Mouse (Mus musculus) midbrain, embryonic 16.5 days (tissue): ENCODE measurements at regions not wholly inside any gene's neighbourhood (a gene's known extent, or its start where the extent isn't known, plus 50 kb on each side); places are given as distances from the start of the nearest gene placed in this dataset.
"Not testable (repeated sequence)": the region's sequence is repeated elsewhere in the genome, so short reads cannot be mapped to it uniquely, and the experiment has no call there.

Experiments used
- ATAC-seq: fragments of 200-750 bp; cut with Nextera tagmentation; 2 replicates; pipeline ENCODE4 v1.8.0; 2017; ENCODE audit warnings: moderate TSS enrichment
- H3K27ac ChIP-seq: fragments of 300-500 bp; sonication (generic); 2 replicates; pipeline ENCODE4 v1.5.1; 2014; ENCODE audit warnings: mild to moderate bottlenecking, low read length, mixed read lengths
- H3K27me3 ChIP-seq: fragments of 300-500 bp; sonication (generic); 2 replicates; pipeline ENCODE4 v1.6.1; 2014; ENCODE audit warnings: low read depth, low read length, mixed read lengths; ENCODE audit not compliant: control insufficient read depth, insufficient read depth
- H3K36me3 ChIP-seq: fragments of 300-500 bp; sonication (generic); 2 replicates; pipeline ENCODE4 v1.6.1; 2014; ENCODE audit warnings: mild to moderate bottlenecking, low read length, moderate library complexity, mixed read lengths; ENCODE audit not compliant: control insufficient read depth, insufficient read depth
- H3K4me1 ChIP-seq: fragments of 300-500 bp; sonication (generic); 2 replicates; pipeline ENCODE4 v1.6.1; 2014; ENCODE audit warnings: mild to moderate bottlenecking, low read length, mixed read lengths; ENCODE audit not compliant: control insufficient read depth, insufficient read depth
- H3K4me2 ChIP-seq: fragments of 300-500 bp; sonication (generic); 2 replicates; pipeline ENCODE4 v1.6.1; 2014; ENCODE audit warnings: mild to moderate bottlenecking, low read length, mixed read lengths
- H3K4me3 ChIP-seq: fragments of 300-500 bp; sonication (generic); 2 replicates; pipeline ENCODE4 v1.5.1; 2014; ENCODE audit warnings: low read depth, mild to moderate bottlenecking, low read length, moderate library complexity, mixed read lengths
- H3K9ac ChIP-seq: fragments of 300-500 bp; sonication (generic); 2 replicates; pipeline ENCODE4 v1.6.1; 2014; ENCODE audit warnings: low read depth, low read length, mixed read lengths
- H3K9me3 ChIP-seq: fragments of 300-500 bp; sonication (generic); replicated peaks from 2 replicates; pipeline ENCODE4 v1.6.1; 2014; ENCODE audit warnings: mild to moderate bottlenecking, low read length, mixed read lengths; ENCODE audit not compliant: control insufficient read depth, poor library complexity, severe bottlenecking
- WGBS: fragments of 180-500 bp; shearing (Covaris S2); extraction: QIAGEN DNeasy Blood & Tissue Kit; methylation state at CpG from one replicate; pipeline ENCODE4 v1.1.7; 2014; 5-methylcytosine and 5-hydroxymethylcytosine counted together

DNA sequence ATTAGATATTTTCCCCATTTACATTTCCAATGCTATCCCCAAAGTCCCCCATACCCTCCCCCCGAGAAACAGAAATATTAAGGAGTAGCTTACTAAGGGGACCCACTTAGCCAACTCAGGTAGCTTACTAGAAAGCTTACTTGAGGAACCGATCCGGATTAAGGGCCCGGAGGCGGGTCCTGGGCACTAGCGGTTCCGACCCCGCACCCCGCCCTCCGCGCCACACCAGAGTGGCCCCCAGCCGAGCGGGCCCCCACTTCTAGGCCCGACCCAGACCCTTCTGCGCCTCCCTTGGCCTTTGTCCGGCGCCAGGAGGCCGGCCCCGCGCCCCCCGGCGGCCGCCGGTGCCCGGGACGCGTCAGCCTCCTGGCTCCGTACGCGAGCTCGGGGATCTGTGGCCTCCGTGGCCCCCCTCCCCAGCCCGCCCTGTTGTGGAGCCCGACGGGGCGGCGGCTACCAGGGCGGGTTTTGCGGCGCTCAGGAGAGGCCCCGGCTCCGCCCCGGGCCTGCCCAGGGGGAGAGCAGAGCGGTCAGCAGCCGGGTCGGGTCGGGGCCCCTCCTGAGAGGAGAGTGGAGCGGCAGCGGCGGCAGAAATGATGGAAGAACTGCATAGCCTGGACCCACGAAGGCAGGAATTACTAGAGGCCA, 106.5 kb downstream of the Zfp600 start:
- Histone ChIP-seq H3K4me3 (peak overlapping the region; percentile 36), H3K9ac (peak overlapping the region; percentile 62), H3K4me2 (peak overlapping the region; percentile 49)
- not testable (repeated sequence) for H3K36me3 ChIP-seq, H3K9me3 ChIP-seq, H3K27ac ChIP-seq, H3K4me1 ChIP-seq, H3K27me3 ChIP-seq
- ATAC-seq: peak; percentile 92
- 3% methylated on average over 28 of the region's 51 CpGs for WGBS

DNA sequence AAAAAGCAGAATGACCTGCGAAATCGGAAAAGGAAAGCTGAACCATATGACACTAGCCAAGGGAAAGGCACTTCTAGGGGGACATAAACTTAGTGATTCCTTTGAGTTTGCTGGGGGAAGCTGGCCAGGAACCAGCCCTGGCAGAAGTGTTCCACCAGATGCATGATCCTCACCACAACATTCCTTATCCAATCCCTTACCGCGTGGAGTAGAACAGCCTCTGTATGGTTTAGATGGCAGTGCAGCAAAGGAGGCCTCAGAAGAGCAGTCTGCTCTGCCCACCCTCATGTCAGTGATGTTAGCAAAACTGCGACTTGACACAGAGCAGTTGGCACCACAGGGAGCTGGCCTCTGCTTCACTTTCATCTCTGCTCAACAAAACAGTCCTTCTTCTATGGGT, 107.2 kb downstream of the Zfp600 start:
- H3K9me3 ChIP-seq, ATAC-seq, H3K27ac ChIP-seq, H3K36me3 ChIP-seq, H3K27me3 ChIP-seq, H3K4me1 ChIP-seq, H3K9ac ChIP-seq, H3K4me3 ChIP-seq: not testable (repeated sequence)
- H3K4me2 ChIP-seq: peak overlapping the region; percentile 49
- WGBS: 46% methylated on average over 2 of the region's 5 CpGs

DNA sequence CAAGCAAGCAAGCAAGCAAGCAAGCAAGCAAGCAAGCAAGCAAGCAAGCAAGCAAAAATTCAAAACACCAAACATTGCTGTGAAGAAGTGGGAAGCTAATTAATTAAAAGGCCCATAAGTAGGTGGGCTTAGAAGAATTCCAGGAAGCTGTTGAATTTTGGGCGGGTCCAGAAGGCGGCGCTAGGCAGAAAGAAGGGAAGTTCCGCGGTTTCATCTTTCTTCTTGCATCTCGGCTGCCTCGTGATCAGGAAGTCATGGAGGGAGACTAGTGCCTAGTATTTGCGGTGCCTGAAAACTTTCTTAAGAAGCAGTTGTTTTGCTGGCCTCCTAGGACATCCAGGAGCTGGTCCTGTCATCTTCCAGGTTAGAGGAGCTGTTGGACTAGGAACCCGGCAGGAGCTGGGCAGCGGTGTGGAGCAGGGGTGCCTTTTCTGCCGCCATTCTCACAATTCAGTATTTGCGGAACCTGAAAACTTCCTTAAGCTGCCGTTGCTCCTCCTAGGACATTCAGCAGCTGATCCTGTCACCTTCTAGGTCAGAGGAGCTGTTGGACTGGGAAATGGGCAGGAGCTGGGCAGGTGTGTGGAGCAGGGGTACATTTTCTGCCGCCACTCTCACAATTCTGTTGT, 113.6 kb downstream of the Zfp600 start:
- not testable (repeated sequence) for H3K4me3 ChIP-seq, ATAC-seq, H3K36me3 ChIP-seq, H3K27ac ChIP-seq, H3K27me3 ChIP-seq, H3K4me1 ChIP-seq, H3K9ac ChIP-seq, H3K4me2 ChIP-seq, H3K9me3 ChIP-seq
- WGBS: no CpG with 5 or more reads among the region's 14 CpGs
